Mouse (Mus musculus): Measurements from ENCODE around the gene Get4.

Gene Get4

GRCm38 (mm10) chr5:139241022-139241761 lies 10.9 kb upstream of the Get4 start:
- no peak for DNase-seq (ENCODE audit: low spot score)

- no peak for DNase-seq (ENCODE audit: low spot score)
Measured at GRCm38 (mm10) chr5:139243384-139243783, 8.7 kb upstream of the Get4 start.

GRCm38 (mm10) chr5:139247767-139248166 lies 4.4 kb upstream of the Get4 start:
- no peak for DNase-seq (ENCODE audit: low spot score)

GRCm38 (mm10) chr5:139248846-139249245 lies 3.3 kb upstream of the Get4 start:
- DNase-seq (ENCODE audit: low spot score): no peak

- no peak for DNase-seq (ENCODE audit: low spot score)
Measured at GRCm38 (mm10) chr5:139251279-139251678, 845 bp upstream of the Get4 start.

- DNase-seq (ENCODE audit: low spot score): no peak
Measured at GRCm38 (mm10) chr5:139251736-139252080, 416 bp upstream of the Get4 start.

GRCm38 (mm10) chr5:139252910-139253245 lies 754 bp downstream of the Get4 start:
- DNase-seq (ENCODE audit: low spot score): no peak

GRCm38 (mm10) chr5:139253301-139253741 lies 1.2 kb downstream of the Get4 start:
- peak; percentile 54 for DNase-seq (ENCODE audit: low spot score)

GRCm38 (mm10) chr5:139254938-139255337 lies 2.8 kb downstream of the Get4 start:
- no peak for DNase-seq (ENCODE audit: low spot score)

- DNase-seq (ENCODE audit: low spot score): no peak
Measured at GRCm38 (mm10) chr5:139255777-139256176, 3.7 kb downstream of the Get4 start.

GRCm38 (mm10) chr5:139256211-139256765 lies 4.2 kb downstream of the Get4 start:
- no peak for DNase-seq (ENCODE audit: low spot score)

- no peak for DNase-seq (ENCODE audit: low spot score)
Measured at GRCm38 (mm10) chr5:139257265-139257664, 5.1 kb downstream of the Get4 start.

GRCm38 (mm10) chr5:139257818-139258217 lies 5.7 kb downstream of the Get4 start:
- DNase-seq (ENCODE audit: low spot score): no peak

GRCm38 (mm10) chr5:139258371-139259035 lies 6.4 kb downstream of the Get4 start:
- DNase-seq (ENCODE audit: low spot score): no peak

- no peak for DNase-seq (ENCODE audit: low spot score)
Measured at GRCm38 (mm10) chr5:139259853-139260252, 7.7 kb downstream of the Get4 start.

GRCm38 (mm10) chr5:139261403-139261802 lies 9.3 kb downstream of the Get4 start:
- DNase-seq (ENCODE audit: low spot score): no peak

GRCm38 (mm10) chr5:139267661-139268060 lies 15.5 kb downstream of the Get4 start:
- DNase-seq (ENCODE audit: low spot score): no peak

- peak; percentile 20 for DNase-seq (ENCODE audit: low spot score)
Measured at GRCm38 (mm10) chr5:139270806-139271521, 18.8 kb downstream of the Get4 start.

GRCm38 (mm10) chr5:139271994-139272554 lies 19.9 kb downstream of the Get4 start:
- no peak for DNase-seq (ENCODE audit: low spot score)

- no peak for DNase-seq (ENCODE audit: low spot score)
Measured at GRCm38 (mm10) chr5:139277287-139277686, 25.2 kb downstream of the Get4 start.

- no peak for DNase-seq (ENCODE audit: low spot score)
Measured at GRCm38 (mm10) chr5:139281373-139282112, 29.4 kb downstream of the Get4 start.

GRCm38 (mm10) chr5:139282191-139282590 lies 30.1 kb downstream of the Get4 start:
- DNase-seq (ENCODE audit: low spot score): peak; percentile 85
